Mouse (Mus musculus) right cerebral cortex, postnatal 14 days (tissue): ENCODE data around the gene Adora1.

Experiments
- DNase-seq: peaks from one replicate; pipeline ENCODE4 v3.0.0; 2022

The Adora1 gene

DNA sequence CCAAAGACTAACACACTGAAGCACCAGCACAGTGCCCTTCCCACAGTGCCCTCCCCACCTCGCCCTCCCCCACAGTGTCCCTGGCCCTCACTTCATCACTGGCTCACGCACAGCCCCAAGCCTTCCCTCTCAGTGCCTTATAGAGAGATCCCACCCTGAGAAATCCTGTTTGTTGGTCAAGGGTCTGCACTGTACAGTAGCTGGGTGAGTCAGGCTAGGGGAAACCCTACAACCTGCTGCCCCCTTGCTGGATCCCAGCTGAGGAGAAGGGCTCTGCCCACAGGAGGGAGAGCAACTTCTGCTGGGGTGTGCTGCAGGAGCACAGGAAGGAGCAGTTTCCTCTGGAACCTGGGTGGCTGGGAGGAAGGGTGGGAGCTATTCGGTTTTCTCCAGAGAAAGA lies 911 bp upstream of the Adora1 start:
- DNase-seq, result no peak

DNA sequence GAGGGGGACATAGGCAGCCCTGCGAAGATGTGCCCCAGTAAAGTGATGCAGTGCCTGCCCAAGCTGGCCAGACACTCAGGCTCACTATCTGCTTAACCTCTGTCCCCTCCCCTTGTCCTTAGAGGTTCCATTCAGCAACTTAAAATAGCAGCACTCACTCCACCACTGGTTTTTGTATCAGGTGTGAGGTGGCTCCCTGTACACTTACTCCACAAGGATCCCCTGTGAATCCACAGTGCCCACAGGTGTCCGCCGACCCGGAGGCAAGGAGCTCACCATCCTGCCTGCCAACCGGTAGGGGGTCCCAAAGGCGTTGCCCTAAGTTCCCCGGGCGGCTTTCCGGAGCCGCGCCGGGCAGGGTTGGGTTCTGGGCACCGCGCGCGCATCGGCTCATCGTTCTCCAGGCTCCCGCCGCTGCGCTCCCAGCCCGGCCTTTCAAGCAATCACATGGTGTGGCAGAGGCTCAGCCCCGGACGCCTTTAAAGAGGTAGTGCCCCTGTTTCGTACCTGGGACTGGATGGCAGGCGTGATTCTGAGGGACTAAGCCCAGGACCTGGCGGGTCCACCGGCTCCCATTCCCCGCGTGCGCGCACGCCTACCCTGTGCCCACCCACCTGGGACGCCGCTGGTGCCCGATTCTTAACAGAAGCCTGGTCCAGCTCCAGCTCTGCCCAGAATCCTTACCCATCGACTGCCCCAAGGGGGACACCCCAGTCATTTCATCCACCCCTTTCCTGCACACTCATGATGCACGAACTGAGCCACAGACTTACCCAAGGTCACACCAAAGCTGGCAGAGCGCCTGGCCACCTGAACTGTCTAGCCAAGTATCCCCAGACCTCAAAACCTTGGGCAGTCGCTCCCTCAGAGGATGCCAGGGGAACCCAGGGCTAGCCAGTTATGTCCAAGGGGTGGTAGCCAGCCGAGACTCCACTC lies 508 bp downstream of the Adora1 start:
- DNase-seq, result peak; percentile 70

DNA sequence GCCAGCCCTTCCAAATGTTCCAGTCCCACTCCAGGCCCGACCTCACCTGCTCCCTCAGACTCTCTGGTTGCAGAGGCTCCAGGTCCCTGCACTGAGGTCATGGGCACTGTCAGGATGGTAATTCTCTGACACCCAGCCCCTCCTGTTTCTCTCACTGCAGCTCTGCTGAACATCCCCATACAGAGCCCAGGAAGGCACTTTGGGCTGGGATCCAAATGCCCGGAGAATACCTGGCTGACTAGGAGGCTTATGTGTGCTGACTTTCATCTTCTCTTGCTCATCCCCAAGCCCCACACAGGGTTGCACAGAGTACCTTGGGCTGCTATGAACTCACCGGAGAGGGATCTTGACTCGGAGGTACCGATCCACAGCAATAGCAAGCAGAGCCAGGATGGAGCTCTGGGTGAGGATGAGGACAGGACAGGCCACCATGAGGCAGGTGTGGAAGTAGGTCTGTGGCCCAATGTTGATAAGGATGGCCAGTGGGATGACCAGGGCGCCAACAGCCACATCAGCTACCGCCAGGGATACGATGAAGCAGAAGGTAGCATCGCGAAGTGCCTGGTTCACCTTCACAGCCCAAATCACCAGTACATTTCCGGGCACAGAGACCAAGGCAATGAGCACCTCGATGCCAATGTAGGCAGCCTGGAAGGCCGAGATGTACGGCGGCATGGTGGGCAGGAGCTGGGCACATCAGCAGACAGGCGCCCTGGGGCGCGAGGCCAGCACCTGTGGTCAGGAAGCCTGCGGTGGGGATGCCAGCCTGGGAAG lies 1.4 kb downstream of the Adora1 start:
- DNase-seq, result no peak

DNA sequence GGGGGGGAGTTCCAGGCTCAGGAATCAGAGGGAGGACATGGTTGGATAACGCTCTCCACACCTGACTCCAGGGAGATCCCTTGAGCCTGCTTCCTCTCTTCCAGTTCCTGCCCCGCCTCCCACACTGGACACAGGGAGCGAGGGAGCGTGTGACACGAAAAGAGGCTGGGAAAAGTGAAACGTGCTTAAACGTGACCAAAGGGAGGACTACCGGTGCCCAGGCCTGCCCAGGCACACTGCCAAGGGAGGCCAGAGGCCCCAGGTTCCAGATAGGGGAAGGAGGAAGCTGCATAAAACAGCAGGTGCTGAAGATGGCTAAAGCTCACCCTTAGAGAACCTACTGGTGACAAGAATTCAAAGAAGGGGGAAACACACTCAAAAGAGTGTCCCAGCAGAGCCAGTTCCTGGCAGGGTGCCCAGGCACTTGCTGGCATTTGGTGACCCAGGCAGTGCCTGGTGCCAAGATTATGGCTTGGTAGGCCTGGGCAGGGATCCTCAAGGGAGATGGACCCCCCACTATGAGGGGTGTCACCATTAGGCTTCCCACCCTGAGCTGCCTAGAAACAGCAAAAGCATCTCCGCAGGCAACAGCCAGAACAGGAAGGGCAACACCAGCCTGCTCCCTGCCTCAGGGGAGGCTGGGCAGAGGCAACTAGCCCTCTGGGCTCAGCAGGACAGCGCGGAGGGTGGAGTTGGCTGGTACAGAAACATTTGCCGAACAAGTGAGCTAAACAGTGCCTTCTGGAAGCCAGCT lies 2.3 kb downstream of the Adora1 start:
- peak; percentile 71 for DNase-seq

DNA sequence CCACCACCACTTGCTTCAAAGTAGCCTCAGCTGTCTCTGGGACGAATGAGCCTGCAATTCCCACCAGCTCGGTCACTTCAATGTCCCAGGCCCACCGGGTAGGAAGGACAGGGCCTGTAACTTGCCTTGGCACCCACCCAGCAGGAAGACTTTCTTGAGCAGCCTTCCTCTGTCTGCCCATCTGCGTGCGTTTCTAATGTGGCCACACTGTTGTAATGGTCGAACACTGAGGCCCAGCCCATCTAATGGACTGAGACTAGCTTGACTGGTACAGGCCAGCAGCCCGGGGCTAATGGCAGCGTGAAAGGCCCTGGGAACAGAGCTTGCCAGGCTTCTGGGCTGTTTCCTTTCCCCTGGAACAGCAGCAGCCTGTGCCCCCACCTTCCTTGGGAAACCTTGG lies 2.9 kb downstream of the Adora1 start:
- DNase-seq, result no peak

DNA sequence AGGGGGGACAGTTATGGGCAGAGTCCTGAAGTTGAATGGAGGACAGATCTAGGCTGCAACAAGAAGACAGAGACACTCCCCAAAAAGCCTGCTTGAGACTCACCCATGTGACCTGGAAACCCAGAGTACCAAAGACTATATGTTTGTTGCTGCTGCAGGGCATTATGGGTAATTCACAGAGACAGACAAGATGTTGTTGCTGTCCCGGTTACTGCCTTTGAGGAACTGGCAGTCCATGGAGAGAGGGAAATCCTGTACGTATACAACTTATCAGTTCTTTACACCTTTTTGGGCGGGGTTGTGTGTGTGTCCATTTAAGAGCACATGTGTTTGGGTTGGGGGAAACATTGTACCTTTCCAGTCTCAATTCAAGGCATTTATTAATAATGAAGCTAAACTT lies 3.5 kb downstream of the Adora1 start:
- no peak for DNase-seq

DNA sequence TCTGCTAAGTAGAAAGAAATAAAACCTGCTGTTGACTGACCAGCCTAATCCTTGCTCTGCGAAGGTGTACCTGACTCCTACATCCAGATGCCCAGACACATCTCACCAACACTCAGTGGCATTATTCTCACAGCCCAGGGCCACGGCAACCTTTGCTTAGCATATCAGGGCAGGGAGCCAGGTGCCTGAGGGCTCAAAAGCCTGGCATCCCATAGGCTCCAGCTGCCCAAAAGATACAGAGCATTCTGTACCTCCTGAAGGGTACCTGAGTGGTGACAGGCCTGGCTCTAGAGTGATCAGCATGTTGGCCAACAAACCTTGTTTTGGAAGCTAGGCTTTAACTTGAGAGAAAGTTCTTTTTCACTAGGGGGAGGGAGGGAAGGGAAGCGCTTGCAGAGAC lies 4.0 kb downstream of the Adora1 start:
- no peak for DNase-seq

DNA sequence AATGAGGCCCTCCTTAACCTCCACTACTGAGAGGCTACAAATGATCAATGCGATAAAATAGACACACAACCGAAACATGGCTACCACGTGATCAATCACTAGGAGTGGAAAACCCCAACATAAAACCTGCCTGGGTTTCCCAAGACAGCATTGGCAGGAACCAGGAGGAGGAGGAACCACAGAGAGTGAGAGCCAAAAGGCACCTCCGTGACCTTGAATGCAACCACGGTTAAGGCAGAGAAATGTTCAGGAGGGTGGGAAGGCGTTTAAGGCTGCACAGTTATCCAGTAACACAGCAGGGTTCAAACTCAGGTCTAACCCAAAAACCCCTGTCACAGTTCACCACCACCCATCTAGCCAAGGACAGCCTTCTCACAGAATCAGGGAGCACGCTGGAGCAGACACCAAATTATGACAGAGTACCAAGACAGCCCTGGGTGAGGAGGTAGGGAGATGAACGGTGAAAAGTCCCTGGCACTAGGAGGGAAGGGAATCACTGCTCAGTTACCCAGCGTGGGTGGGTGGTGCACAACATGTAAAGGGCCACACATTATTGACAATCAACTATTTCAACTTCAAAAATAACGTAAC lies 4.5 kb downstream of the Adora1 start:
- no peak for DNase-seq

DNA sequence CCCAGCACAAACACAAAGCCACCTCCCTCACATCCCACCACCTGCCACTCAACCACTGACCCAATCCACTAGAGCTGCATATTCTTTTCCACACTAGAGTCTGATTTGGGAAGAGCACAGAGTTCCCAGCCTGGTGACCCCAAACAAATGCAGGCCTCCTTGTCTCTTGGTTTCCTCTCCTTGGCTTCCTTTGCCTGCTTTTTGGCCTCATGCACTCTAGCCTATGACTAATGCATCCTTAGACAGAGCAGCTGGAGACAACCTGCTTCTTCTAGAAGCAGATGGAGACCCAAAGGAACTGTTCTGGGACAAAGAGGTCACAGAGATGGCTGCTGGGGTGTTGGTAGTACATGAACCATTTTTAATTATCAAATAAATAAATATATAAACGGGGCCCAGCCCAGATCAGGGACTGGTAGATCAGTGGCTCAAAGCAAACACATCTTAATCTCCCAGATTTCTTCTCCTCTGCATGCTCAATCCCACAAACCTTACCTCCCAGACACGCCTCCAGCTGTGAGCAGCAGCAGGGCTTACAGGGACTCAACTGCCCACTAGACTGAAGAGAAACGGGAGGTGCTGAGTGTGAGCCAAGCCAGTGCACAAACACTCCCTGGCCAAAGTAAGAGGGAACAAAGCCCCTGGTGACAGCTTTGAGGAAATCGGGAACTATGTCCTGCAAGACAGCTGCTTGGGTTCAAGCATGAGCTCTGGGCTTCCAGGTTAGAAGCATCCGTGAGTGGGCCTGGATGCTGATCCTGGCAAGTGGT lies 5.2 kb downstream of the Adora1 start:
- DNase-seq, result no peak

DNA sequence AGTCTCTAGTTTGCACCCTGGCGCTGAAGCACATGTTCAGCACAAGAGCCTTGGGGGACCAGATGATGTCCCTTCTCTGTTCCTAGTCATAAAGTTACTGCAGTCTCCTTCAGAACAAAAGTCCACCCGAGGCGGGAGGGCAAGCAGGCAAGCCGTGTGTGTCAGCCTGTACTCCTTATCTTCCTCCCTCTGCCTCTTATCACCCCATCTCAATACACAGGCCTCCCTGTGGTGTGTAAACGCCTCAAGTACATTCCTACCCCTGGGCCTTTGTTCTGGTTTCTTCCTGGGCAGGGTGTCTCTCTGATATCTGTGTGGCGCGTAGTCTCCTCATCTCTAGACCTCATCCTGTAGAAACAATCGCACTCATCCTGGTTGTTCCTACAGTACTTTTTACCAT lies 8.5 kb downstream of the Adora1 start:
- no peak for DNase-seq

DNA sequence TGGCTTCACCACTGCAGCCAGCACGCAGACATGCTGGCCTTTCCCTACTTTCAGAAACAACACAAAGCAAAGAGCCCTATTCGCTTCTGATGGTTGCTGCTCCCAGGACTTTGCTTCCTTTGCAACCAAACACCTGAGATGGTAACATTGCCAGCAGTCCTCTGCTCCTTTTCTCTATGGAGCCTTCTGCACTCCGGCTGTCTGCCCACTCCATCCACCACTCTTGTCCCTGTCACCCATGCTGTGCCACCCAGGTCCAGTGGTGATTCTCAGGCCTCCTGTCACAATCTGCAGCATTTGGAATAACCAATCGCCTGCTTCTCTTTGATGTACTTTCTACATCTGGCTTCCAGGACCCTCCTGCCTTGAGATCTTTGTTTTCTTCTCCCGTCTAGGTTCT lies 9.9 kb downstream of the Adora1 start:
- DNase-seq, result no peak

DNA sequence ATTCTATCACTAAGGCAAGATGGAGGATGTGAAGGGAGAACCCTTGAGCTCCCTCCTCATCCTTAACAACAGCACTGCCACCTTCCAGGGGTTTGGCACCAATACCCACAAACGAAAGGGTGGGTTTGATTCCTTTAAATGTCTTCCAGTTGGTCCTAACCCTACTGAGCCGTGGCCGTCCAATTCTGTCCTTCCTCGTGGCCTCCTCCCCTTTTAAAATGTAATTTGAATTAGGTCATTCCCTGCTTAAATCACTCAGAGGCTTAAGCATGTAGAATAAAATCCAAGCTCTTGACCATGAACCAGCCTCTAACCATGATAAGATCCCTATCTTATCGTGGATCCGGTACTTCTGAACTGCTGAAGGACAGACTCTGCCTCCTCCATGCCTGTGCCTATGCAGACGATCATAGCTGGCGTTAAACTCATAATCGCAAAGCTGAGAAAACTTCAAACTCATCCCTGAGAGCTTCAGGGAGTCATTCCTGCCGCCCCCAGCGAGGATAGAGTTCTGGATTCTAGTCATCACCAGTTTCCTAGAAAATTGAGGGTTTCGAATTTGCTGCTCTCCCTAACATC lies 10.5 kb downstream of the Adora1 start:
- DNase-seq, result no peak

DNA sequence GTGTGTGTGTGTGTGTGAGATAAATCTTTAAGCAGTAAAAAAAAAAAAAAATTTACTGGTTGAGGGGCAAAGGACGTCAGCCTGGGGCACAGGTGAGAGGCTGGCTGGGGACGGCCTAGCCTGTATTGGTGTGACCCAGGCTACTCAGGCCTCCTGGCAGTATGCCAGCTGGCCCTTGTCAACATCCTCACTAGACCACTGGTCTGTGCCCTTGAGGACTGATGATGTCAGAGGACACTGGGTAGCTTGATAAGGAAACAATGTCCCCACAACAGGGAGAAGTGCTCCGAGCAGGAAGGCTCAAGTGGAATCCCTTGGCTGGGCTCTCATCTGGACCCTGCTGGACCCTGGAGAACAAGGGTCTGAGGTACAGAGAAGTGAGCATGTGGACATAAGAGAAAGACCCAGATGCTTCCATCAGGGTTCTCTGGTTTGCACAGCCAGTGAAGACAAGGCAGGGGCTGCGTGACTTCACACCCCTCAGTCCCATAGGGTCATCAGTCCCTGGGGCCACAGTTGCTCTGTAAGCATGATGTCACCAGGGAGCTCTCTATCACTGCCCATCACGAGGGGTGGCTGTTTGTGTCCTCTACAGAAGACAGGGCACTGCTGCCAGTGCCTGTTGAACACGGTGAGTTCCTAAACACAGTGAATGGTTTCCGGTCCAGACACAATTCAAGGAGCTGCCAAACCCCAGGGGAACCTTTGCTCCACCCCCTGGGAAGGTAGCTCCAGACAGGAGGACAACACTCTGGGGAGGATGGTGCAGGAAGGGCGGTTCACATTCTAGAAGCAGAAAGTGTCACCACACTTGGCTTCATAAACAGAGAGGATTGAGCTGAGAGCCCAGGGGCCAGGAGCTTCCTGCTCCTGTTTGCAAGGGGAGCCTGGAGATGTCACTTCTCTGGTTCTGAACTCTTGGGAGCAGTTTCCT lies 12.8 kb downstream of the Adora1 start:
- DNase-seq, result no peak

DNA sequence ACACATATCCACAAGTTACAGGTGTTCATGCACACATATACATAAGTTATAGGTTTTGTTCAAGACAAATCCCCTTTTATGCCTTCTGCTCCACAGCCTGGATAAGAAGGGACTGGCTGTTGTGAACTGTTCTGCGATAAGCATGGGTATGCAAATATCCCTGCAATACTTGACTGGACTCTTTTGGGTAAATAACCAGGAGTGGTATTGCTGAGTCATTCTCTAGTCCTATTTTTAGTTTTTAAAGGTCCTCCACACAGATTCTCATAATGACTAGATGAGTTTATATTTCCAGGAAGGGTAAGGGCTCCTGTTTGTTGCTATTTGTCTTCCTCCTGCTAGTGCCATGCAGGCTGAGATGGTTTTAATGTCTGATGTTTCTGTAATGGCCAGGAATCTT lies 14.1 kb downstream of the Adora1 start:
- DNase-seq, result no peak

DNA sequence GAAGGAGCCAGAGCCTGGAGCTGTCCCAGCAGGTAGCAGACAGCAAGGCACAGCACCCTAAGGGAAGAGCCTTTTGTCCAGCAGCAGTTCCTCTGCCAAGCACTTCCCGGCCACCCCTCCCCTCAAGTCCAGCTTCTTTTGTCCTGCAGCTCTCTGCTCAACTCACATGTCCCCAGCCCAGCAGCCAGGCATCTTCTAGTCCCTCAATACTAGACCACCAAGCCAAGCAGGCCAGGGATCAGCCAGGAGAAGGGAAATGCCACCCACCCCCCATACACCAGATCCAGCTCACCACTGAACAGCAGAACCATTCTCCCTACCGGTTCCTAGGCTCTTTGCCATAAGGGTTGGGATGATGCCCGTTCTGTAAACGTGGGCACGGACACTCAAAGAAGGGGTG lies 15.6 kb downstream of the Adora1 start:
- no peak for DNase-seq

DNA sequence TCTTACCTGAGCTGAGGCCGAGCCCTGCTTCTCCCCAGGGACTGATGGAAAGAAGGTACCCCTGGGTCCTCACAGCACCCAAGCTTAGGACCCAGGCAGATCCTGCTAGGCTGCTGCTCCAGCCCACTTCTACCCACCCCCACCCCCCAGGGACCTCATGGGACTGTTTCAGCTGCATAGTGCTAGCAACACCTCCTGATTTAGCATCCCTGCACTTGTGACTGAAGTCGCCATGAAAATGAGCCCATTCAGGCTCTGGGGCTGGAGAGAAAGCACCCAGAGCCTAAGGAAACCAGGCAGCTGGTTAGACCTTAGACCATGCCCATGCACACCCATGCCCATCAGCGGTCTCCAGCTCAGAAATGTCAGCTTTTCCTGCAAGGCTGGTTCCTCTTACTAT lies 17.3 kb downstream of the Adora1 start:
- DNase-seq, result no peak

DNA sequence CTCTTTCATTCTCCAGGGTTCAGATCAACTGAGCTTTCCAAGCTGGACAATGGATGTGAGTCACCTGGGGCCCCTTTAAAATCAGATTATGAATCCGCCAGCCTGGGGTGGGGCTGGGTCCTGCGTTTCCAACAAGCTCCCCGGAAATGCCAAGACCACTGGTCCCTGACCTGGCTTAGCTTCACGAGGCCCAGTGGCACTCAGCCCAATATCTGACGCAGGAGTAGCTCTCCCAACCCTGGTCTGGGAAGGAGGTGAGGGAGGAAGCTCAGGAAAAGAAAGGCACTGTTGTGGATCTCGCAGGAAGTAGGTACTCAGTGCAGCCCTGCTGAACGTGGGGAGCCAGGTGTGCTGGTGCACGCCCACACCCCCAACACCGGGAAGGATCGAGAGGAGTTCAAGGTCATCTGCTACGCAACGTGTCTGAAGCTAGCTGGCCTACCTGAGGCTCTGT lies 18.2 kb downstream of the Adora1 start:
- no peak for DNase-seq

DNA sequence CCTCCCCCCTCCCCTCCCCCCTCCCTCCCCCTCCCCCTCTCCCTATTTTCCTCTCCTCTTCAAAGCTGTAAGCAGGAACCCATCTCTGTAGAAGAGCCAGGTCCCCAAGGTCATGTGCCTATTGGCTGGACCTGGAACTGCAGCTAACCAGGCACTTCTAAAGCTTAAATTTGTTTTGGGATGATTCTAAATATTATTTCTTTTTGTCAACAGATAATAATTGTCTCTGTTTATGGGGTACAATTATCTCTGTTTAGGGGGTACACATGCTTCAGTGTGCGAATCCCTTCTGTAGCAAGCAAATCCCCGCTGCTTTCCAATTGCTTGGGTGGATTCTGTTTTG lies 18.6 kb downstream of the Adora1 start:
- DNase-seq, result no peak

DNA sequence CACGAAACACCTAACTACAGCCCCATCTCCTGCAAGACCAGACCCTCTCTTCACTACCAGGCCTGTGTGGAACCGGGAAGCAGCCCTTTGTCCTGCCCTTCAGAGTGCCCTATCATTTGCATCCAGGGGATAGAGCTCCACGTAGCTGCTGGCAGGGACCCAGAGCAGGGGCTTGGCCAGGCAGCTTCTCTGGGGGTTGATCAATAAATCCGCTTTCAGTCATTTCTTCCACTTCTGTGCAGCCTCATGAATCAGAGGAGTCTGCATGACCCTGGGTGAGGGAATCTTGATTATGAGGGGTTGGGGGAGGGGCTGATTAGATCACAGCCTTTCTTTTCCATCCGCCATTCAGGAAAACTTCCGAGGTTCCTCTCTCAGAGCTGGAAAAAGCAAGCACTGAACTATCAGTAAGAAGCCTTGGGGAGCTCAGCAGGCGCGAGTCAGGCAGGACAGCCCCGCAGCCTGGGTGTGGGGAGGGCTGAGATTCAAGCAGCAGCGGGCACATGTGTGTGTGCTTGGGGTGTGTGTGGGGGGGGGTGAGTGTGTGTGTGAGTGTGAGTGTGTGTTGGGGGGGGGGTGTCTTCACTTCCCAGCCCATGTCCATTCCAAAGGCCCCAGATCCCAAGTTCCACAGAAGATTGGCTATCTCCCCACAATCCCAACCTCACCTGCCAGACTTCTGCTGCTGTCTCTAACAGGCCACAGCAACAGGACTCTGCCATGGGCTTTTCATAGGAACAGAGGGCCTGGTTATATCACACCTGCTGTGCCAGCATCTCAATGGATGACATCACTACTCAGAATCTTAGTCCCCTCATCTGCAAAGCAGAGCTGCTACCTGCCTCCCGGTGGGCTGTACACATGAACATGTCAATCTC lies 19.2 kb downstream of the Adora1 start:
- no peak for DNase-seq

DNA sequence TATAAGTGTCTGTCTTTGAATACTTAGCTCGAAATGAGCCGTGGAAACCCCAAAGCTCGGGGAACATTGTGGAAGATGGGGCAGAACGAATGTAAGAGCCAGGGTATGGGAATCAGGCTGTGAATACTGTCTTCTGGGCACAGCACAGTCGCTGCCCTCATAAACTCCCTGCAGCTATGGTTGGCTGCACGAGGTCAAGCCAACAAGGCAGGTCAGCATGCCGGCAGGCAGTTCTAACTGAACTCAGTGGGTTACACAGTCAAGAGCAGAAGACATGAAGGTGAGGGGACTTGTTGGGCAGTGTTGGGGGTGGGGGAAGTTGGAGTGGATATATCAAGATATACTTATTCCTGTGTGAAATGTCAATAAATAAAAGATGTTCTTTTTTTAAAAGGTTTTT lies 20.2 kb downstream of the Adora1 start:
- no peak for DNase-seq
